Mouse (Mus musculus) heart, adult 8-10 months (tissue): ENCODE measurements at regions not wholly inside any gene's neighbourhood (a gene's known extent, or its start where the extent isn't known, plus 50 kb on each side); places are given as distances from the start of the nearest gene placed in this dataset.

Experiments
- DNase-seq: peaks from one replicate; pipeline ENCODE4 v3.0.0; 2022; ENCODE audit warnings: low spot score

DNA sequence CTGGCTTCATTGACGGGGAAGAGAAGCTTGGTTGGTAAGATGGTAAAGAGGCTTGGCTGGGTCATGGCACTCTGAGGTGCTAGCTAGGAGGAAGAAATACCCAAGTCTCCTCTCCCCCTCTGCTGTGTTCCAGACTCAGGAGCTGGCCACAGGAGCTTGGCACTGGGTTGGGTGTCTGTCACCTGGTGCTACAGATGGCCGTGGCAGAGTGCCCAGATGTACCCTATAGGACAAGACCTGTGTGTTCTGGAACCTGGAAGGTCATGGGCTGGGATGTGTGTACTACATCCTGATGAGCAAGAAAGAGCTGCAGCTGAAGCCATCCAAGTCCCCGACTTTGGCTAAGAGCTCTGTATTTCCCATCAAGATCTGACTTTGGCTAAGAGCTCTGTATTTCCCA is 72.4 kb downstream of the Nupl2 start:
- DNase-seq = no peak

DNA sequence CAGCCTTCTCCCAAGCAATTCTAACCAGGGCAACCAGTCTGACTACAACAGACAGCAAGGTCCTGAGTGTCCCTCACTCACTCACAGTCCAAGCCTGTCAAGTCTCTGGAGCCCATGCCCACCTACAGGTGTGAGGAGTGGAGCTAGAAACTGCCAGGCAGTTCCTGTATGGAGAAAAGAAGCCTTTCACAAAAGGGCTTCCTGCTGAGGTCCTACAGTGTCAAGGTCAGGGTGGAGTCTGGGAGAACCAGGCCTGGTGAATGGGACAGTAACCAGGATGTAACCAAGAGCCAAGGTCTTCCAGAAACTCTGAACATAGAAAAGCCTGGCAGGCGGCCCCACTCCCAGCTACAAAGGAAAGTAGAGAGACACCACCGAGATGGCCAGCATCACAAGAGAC is 74.2 kb downstream of the Nupl2 start:
- no peak for DNase-seq

DNA sequence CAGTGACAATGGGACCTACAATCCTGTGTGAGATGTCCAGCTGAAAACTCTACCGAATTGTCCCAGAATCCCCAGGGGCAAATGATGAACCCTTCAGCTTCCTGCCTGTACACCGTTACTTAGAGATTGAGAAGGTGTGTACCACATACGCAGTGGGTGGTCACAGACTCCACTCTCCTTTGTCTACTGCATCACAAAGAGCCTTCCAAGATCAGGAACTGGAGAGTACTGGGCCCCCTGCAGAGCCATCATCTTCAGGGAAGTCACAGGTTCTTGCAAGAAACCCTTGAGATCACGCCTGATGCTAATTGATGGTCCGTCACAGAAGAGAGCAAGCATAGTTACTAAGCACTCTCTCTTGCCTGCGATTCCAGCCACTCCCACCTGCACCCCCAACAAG is 79.4 kb downstream of the Nupl2 start:
- DNase-seq = no peak

DNA sequence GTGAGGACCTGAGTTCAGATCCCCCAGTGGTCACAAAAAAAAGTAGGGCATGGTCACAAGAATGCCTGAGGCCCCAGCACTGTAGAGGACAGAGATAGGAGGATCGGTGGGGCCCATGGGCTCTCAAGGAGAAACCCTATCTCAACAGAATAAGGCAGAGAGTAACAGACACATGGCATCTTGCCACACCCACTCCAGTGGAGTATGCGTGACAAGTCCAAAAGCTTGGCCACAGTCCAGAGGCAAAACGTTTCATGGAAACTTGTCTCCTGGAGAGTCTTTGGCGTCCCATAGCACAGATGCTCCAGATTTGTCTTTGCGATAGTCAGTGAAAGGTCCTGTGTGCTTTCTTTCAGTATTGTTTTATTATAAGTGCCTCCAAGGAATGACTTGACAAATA is 90.7 kb downstream of the Nupl2 start:
- no peak for DNase-seq

DNA sequence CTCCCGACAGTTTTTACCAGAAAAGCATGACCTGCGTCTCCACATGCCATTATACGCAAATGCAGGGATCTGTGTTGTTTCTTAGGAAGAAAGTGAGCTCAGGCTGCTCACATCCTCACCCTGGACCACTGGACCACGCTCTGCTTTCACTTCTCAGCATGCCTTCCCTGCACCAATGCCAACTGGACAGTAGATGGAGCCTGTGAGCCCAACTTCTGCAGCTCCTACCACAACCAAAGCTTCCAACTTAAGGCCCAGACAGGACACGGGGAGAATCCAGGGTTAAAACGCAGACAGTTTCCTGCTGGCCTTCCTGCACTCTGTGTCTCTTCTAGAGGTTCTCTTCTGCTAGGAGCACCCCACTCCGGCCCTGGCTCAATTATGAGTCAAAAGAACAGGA is 90.3 kb downstream of the Kcnh2 start:
- peak; percentile 66 for DNase-seq

DNA sequence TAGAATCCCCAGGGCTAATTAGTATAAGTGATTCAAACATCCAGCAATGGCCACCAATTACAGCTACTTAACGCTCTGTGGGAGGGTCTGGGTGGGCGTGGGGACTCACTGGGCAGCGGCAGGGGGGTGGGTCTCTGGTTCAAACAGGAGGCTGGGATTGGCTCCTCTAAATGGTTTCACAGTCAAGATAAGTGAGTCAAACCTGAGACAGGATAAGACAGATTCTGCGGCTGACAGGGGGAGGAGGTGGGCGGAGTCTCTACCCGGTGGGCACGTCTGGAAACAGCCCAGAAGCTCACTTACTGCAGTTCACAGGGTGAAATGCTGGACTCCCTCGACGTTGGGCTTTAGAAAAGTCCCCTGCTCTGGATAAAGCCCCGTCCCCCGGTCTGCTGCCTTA is 89.3 kb downstream of the Kcnh2 start:
- no peak for DNase-seq

DNA sequence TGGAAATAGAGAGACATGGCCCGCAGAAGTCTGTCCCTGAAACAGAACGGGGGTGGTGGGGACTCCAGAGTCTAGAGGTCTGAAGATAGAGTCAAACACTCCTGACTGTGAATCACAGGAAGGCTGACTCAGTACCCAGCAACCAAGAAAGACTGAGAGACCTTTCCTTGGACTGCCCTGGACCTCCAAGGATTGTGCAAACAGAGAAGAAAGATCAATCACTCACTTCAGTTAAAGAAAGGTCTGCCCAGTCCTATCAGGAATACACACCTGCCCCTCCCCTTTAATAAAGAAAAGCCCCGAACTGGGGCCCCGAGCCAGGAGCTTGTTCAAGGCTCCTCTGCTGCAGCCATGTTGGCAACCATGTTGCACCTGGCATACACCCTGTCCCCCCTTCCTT is 87.3 kb downstream of the Kcnh2 start:
- DNase-seq = no peak

DNA sequence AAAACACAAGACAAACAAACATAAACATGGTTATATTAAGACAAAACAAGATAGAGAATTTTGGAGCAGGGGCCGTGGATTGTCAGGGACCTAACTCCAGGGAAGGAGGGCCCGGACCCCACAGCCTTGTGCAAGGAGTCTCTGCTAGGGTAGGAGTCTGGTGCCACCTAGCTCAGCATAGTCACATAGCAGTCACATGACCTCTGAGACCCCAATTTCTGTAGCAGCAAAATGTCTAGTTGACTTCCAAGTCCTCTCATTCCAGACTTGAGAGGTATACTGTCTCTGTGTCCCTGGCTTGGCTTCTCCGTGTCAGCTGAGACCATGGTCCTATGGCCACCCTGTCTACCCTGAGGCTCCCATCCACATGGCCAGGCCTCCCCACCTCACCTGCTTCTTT is 86.0 kb downstream of the Kcnh2 start:
- no peak for DNase-seq

DNA sequence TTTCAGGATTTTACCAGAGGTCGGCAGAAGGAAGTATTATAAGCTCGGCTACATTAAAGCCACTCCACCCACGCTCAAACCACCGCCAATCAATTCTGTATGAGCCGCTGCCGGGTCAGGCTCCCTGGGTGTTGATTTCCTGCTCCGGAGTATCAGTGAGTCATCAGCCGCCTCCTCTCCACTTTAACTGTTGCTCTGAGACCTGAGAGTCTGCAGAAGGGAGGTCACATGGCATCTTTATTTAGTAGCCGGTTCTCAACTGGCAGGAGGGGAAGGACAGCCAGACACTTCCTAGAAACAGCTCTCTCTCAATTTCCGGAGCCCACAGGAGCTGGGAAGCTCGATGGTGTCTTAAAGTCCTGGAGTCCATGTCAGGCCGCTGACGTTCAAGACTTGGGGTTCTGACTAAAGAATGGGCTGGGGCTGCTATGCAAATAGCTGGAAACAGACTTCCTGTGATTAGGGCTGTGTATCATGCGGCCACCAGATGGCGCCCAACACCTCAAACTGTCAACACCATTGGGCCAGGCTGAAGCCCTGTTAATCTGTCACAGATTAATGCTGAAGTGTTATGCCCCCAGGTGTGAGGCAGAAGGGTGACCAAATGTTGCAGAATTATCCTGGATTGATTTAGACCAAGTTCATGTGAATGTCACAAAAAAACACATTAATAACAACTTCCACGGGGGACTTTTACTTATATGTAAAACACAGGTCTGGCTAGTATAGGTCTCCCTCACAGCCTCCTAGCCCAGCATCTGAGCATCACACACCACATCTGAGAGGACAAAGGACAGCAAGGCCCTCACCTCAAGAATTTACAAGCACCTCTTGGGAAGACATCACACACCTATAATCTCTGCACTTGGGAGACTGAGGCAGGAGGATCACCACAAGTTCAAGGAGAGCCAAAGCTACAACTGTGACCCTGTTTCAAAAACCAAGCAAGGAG is 84.8 kb downstream of the Kcnh2 start:
- DNase-seq = peak; percentile 84
